Mouse (Mus musculus): ENCODE results near the gene Ano2.

The Ano2 gene

GRCm38 (mm10) chr6:125743203-125744100 lies 53.2 kb downstream of the Ano2 start:
- DNase-seq (ENCODE audit: low spot score in 2 of 2): no peak

- no peak for DNase-seq (ENCODE audit: low spot score in 2 of 2)
Observed at GRCm38 (mm10) chr6:125747322-125747930, 57.2 kb downstream of the Ano2 start.

- no peak for DNase-seq (ENCODE audit: low spot score in 2 of 2)
Observed at GRCm38 (mm10) chr6:125748646-125749045, 58.4 kb downstream of the Ano2 start.

- no peak for DNase-seq (ENCODE audit: low spot score in 2 of 2)
Observed at GRCm38 (mm10) chr6:125762851-125763519, 72.8 kb downstream of the Ano2 start.

GRCm38 (mm10) chr6:125773256-125773655 lies 83.0 kb downstream of the Ano2 start:
- DNase-seq (ENCODE audit: low spot score in 2 of 2): no peak

- no peak for DNase-seq (ENCODE audit: low spot score in 2 of 2)
Observed at GRCm38 (mm10) chr6:125776291-125776690, 86.1 kb downstream of the Ano2 start.

- no peak for DNase-seq (ENCODE audit: low spot score in 2 of 2)
Observed at GRCm38 (mm10) chr6:125802954-125803353, 112.7 kb downstream of the Ano2 start.

GRCm38 (mm10) chr6:125803364-125804011 lies 113.3 kb downstream of the Ano2 start:
- DNase-seq (ENCODE audit: low spot score in 2 of 2): no peak

GRCm38 (mm10) chr6:125808996-125809649 lies 118.9 kb downstream of the Ano2 start:
- no peak for DNase-seq (ENCODE audit: low spot score in 2 of 2)

- no peak for DNase-seq (ENCODE audit: low spot score in 2 of 2)
Observed at GRCm38 (mm10) chr6:125811395-125811794, 121.2 kb downstream of the Ano2 start.

GRCm38 (mm10) chr6:125838121-125838520 lies 147.9 kb downstream of the Ano2 start:
- no peak for DNase-seq (ENCODE audit: low spot score in 2 of 2)

- DNase-seq (ENCODE audit: low spot score in 2 of 2): no peak
Observed at GRCm38 (mm10) chr6:125841284-125841683, 151.1 kb downstream of the Ano2 start.

- no peak for DNase-seq (ENCODE audit: low spot score in 2 of 2)
Observed at GRCm38 (mm10) chr6:125851196-125851595, 161.0 kb downstream of the Ano2 start.

- DNase-seq (ENCODE audit: low spot score in 2 of 2): no peak
Observed at GRCm38 (mm10) chr6:125858294-125858693, 168.1 kb downstream of the Ano2 start.

- DNase-seq (ENCODE audit: low spot score in 2 of 2): no peak
Observed at GRCm38 (mm10) chr6:125868516-125868915, 178.3 kb downstream of the Ano2 start.

GRCm38 (mm10) chr6:125871482-125871881 lies 181.3 kb downstream of the Ano2 start:
- no peak for DNase-seq (ENCODE audit: low spot score in 2 of 2)

GRCm38 (mm10) chr6:125874742-125875141 lies 184.5 kb downstream of the Ano2 start:
- DNase-seq (ENCODE audit: low spot score in 2 of 2): no peak

GRCm38 (mm10) chr6:125876884-125877283 lies 186.7 kb downstream of the Ano2 start:
- DNase-seq (ENCODE audit: low spot score in 2 of 2): no peak

- no peak for DNase-seq (ENCODE audit: low spot score in 2 of 2)
Observed at GRCm38 (mm10) chr6:125878671-125879070, 188.5 kb downstream of the Ano2 start.

- DNase-seq (ENCODE audit: low spot score in 2 of 2): no peak
Observed at GRCm38 (mm10) chr6:125879306-125879705, 189.1 kb downstream of the Ano2 start.

GRCm38 (mm10) chr6:125888596-125888995 lies 198.4 kb downstream of the Ano2 start:
- no peak for DNase-seq (ENCODE audit: low spot score in 2 of 2)

GRCm38 (mm10) chr6:125894340-125894739 lies 204.1 kb downstream of the Ano2 start:
- DNase-seq (ENCODE audit: low spot score in 2 of 2): no peak

All from spleen, postnatal 14 days (tissue).